Mouse (Mus musculus): ENCODE data around the gene 6430548M08Rik.

DNA sequence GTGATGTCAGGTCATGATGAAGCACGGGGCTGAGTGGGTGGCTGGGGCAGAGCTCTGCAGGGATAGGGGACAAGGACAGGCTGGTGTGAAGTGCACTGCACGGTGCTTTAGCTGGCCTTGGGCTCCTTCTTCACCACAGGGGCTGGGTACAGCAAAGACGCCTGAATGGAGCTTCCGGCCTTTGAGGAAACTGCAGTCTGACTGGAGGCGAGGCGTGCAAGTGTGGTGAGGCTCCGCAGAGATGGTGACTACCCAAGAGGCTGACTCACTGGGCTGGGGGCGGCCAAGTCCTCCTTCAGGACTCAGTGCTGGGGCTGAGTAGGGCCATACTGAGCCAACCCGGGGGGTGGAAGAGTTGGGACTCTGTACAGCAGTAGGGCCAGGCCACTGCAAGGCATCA is 92.0 kb downstream of the 6430548M08Rik start:
- TF ChIP-seq POLR2A (IDR thresholded peaks at IDR 0.05; ENCODE audit: insufficient read depth, low read depth, low read length) (no peak), CTCF (IDR thresholded peaks at IDR 0.05) (no peak)

Measured in heart, adult 2 months (tissue).